Mouse (Mus musculus) c-Kit-positive CD71-positive TER-119-negative erythroid progenitor cells, embryonic 14.5 days (primary cell): Measurements from ENCODE around the gene Fam45a.
A peak's percentile ranks its signal among the peaks of the same experiment; 100 is the strongest.

ENCODE experiments used
- DNase-seq: peaks from one replicate; pipeline ENCODE4 v3.0.0-alpha.2; 2013; ENCODE audit warnings: low read depth

The Fam45a gene

DNA sequence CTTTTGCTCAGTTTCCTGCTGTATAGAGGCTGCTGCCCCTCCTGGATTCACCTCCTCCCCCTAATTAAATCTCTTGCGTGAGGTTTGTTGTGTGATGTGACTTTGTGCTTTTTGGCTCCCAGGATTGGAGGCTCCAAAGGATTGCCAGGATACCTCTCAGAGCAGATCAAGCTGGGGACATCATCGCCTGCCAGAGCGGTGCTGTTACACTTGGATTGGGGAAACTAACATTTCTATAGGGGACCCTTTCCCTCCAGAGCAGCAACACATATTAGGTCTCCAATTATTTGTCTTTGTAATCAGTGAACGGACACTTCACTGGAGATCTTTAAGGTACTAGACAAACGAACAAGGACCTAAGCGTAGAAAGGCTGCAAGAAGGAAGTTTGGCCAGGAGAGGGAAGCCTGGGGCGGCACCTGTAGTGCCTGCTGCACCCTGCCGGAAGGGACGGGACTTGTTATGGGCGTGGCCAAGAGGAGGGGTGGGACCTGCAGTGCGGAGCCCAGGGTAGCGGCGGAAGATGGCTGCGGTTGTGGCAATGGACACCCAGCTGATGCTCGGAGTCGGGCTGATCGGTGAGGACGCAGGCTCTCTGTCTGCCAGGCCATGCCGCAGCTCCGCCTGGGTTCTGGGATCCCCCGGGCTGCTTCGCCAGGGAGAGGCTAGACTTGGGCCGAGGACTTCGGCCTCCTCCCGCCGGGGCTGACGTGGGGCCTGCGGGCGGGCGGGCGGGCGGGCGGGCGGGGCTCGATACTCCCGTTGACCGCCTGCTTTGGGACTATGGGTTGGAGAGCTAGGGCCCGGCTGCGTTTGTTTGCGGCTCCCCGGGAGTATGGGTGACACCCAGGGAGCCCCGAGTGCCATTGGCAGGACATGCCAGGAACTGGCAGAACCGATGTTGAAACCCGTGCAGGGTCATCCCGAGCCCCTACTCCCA is at the start of gene Fam45a:
TSS of gene Fam45a (plus strand) at position 488 of the 938 bp plus-strand sequence.
- peak; percentile 91 for DNase-seq

DNA sequence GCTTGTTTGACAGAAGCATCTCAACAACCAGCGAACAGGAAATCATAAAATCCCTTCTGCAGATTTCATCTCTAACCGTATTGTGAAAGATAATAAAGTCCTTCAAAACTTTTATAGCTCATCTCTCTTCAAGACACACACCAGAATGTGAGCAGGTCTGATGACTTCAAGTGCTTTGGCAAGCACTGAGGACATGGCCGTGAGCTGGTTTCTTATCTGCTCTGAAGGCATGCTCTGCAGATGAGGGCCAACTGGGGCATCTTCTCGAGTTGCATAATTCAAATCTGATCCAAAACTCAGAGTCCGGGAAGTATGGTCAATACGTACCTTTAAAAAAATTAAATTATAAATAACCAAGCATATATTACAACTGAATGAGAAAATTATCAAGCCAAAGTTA is 38.0 kb upstream of the Fam45a start:
- DNase-seq = no peak

- no peak for DNase-seq
Observed at GRCm38 (mm10) chr19:60782034-60782433, 29.4 kb upstream of the Fam45a start.

GRCm38 (mm10) chr19:60784712-60785111 is 26.7 kb upstream of the Fam45a start:
- DNase-seq = no peak

DNA sequence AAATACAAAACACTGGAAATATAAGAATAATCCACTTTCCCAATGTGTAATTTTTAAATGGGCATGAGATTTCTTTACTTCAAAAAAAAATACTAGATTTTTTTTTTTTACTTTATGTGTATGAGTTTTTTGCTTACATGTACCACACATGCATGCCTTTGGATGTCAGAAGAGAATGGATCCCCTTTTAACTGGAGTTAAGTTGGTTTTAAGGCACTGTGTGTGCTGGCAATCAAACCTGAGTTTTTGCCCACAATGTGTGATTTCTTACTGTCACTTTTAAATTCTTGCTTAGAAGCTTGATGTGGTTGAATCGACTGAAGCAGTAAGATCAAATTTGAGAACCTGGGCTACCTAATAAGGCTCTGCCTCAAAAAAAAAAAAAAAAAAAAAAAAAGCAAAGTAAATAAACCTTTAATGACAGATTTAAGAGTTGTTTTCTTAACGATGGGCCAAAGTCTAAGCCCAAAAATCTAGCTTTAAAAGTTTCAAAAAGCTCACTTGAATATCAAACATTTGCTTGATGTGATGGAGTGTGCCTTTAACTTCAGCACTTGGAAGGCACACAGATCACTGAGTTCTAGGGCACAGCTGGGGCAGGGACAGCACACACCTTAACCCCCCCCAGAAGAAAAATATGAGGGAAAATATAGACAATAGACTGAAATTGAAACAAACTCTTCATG is 23.8 kb upstream of the Fam45a start:
- DNase-seq = no peak

- no peak for DNase-seq
Observed at GRCm38 (mm10) chr19:60788214-60788960, 23.0 kb upstream of the Fam45a start.

- no peak for DNase-seq
Observed at GRCm38 (mm10) chr19:60789452-60789851, 21.9 kb upstream of the Fam45a start.

DNA sequence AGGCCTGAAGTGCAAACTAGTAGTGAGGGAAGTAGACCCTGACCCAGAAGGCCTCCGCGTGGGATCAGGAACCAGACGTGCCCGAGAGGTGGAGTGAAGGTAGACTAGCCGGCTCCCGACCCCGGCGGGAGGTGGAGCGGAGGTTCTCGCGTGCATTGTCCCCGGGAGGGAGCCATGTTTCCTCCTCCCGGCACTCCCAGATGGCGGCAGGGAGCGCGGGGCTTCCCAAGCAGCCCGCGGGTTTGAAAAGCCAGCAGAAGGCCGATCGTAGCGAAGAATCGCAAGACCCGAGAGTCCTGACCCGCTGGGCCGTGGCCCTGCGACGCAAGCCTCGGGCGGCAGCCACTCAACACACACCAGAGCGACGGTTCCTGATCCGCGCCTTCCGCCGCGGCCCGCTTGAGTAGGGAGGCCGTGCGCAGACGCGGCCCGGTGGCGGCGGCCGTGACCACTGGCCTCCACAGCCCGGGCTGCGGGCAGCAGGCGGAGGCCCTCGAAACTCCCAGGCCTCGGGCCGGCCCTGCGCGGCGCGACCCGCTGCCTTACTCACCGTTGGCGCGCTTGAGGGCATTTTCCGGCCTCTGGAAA is 21.4 kb upstream of the Fam45a start:
- no peak for DNase-seq

DNA sequence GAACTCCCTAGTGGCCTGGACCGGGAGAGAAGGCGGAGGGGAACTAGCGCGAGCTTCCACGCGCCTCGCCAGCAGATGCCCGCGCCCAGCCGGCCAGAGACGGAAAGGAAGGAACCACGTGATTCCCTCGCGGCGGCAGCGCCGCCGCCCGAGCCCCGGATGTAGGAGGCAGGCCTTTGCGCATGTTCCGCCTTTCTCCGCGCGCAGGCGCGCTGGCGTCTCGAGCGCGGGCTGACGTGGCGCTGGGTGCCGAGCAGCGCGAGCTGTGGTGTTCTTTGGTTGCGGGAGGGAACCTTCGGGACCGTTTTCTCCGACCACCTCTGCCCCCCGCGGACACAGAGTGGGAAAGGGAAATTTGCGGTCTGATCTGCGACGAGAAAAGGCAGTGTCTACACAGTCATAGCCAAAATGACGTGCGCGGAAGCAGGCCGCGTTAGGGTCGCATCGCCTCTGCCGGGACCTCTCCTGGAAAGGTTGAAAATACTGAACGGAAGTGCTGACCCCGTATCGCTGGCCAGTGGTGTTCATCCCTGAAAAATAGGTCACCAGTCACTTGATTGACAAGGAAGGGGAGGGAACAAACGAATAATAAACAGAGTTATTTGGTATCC is 20.7 kb upstream of the Fam45a start, which contains the start of gene Eif3a:
TSS of gene Eif3a (minus strand) at position 108 of the 611 bp plus-strand sequence.
- peak; percentile 86 for DNase-seq

GRCm38 (mm10) chr19:60791164-60791563 is 20.2 kb upstream of the Fam45a start:
- DNase-seq = no peak

GRCm38 (mm10) chr19:60793170-60793707 is 18.1 kb upstream of the Fam45a start:
- DNase-seq = no peak

DNA sequence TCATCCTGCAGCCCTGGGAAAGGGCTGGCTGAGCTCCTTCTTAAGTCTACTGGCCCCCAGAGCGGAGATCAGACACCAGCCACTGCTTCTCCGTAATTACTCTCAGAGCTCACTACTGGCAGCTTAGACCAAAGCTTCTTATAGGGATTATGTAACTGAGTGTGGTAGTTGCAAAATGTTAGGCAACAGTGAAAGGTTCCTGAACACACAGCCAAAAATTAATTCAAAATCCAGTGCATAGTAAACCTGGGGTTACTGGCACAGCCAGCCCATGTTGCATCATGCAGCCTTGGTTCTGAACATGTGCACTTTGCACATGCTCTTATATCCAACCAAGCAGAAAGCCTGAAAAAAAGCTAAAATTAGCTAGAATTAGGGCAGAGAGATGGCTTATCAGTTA is 16.1 kb upstream of the Fam45a start:
- DNase-seq = no peak

- DNase-seq = no peak
Observed at GRCm38 (mm10) chr19:60797415-60797814, 14.0 kb upstream of the Fam45a start.

- DNase-seq = peak; percentile 72
Observed at GRCm38 (mm10) chr19:60799867-60800569, 11.4 kb upstream of the Fam45a start.

DNA sequence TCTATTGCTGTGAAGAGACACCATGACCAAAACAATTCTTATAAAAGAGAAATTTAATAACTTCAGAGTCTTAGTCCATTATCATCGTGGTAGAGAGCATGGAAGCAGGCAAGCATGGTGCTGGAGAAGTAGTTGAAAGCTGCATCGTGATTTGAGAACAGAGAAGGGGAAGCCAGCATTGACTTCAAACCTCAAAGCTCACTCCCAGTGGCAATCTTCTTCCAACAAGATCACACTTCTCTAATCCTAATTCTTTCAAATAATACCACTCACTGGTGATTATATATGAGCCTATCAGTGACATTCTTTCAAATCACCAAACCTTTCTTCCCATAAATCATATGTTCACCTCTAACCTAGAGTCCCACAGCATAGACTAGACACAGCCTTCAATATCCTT is 6.5 kb upstream of the Fam45a start:
- no peak for DNase-seq

DNA sequence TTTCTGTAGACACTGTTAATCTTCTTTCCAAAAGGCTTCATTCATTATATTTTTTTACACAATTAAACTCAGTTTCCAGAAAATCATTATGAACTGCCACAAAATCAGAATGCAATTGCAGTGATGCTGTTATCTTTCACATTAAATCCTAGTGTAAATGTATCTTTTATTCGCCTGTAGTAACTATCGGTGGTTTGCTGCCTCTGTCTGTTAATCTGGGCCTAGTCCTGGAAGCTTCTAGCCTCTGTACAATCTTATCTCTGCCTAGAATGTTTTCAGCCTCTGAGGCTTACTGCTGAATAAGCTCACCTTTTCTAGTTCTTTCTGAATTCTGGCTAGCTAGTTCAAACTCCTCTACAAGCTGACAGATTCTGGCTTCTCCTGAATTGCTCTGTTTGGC is 1.5 kb upstream of the Fam45a start:
- no peak for DNase-seq

GRCm38 (mm10) chr19:60812036-60812389 is 628 bp downstream of the Fam45a start:
- DNase-seq = no peak

DNA sequence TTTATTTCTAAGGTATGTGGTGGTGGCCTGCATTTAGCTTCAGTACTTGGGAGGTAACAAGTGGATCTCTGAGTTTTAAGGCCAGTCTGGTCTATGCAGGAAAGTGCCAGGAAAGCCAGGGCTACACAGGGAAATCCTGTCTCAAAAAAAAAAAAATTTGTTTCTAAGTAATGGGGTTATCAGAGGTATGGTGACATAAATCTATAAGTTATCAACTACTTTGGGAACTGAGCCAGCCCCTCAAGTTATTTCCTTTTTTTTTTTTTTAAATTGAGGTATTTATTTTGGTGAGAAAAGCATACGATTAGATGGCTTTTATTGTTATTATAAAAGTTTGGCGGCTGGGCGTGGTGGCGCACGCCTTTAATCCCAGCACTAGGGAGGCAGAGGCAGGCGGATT is 1.7 kb downstream of the Fam45a start:
- DNase-seq = no peak

DNA sequence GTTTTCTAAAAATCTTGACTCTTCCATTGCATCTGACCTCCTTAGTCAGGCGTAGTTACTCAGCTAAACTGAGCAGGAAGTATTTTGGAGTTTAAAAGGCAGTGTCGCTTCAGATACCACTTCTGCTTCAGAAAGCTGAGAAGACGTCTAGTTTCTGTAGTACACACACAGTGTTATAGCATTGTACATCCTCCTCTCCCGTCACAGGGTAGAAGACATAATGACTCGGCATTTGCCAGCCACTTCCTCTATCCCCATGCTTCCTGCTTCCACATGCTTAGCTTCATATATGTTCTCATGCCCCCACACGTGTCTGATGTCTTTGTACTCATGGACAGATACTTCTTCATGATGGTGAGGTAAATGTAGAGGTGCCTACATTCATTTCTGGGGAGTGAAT is 7.3 kb downstream of the Fam45a start:
- DNase-seq = no peak

GRCm38 (mm10) chr19:60837747-60838146 is 26.4 kb downstream of the Fam45a start:
- peak; percentile 78 for DNase-seq

GRCm38 (mm10) chr19:60843324-60843723 is 31.9 kb downstream of the Fam45a start:
- peak; percentile 24 for DNase-seq
